Mouse (Mus musculus): ENCODE data around the gene Zfp26.

- TF ChIP-seq POLR2A (IDR thresholded peaks at IDR 0.05; ENCODE audit: borderline replicate concordance, extremely low read depth, insufficient read depth, insufficient read length, poor library complexity, severe bottlenecking) (no peak), CTCF (IDR thresholded peaks at IDR 0.05; ENCODE audit: borderline replicate concordance, extremely low read depth, insufficient read depth, insufficient read length) (no peak)
Measured at GRCm38 (mm10) chr9:20453647-20454046, 6.3 kb downstream of the Zfp26 start.
